Mouse (Mus musculus) midbrain, embryonic 14.5 days (tissue): ENCODE measurements around the gene Abtb2. TPM values are rescaled to one million over a fixed set of nuclear protein-coding genes. Genes with fewer than 3 reads are reported as not detected.

ENCODE experiments used
- ATAC-seq: fragments of 200-750 bp; cut with Nextera tagmentation; 2 replicates; pipeline ENCODE4 v1.8.0; 2017; ENCODE audit warnings: moderate number of reproducible peaks, moderate library complexity; ENCODE audit not compliant: low FRiP score, low TSS enrichment
- DNase-seq: peaks from one replicate; pipeline ENCODE4 v3.0.0-alpha.2; 2015
- H3K27ac ChIP-seq: fragments of 300-500 bp; sonication (generic); replicated peaks from 2 replicates; pipeline ENCODE4 v1.5.1; 2014; ENCODE audit warnings: mild to moderate bottlenecking, low read depth, low read length, moderate library complexity
- H3K27me3 ChIP-seq: fragments of 300-500 bp; sonication (generic); 2 replicates; pipeline ENCODE4 v1.6.1; 2014; ENCODE audit warnings: low read length, control low read depth, mixed read lengths; ENCODE audit not compliant: control insufficient read depth, insufficient read depth
- H3K36me3 ChIP-seq: fragments of 300-500 bp; sonication (generic); 2 replicates; pipeline ENCODE4 v1.6.1; 2014; ENCODE audit warnings: low read length, control low read depth; ENCODE audit not compliant: control insufficient read depth, insufficient read depth
- H3K4me1 ChIP-seq: fragments of 300-500 bp; sonication (generic); 2 replicates; pipeline ENCODE4 v1.6.1; 2014; ENCODE audit warnings: mild to moderate bottlenecking, antibody characterized with exemption, low read length, control low read depth; ENCODE audit not compliant: control insufficient read depth, insufficient read depth
- H3K4me2 ChIP-seq: fragments of 300-500 bp; sonication (generic); 2 replicates; pipeline ENCODE4 v1.6.1; 2014; ENCODE audit warnings: mild to moderate bottlenecking, low read length, moderate library complexity
- H3K4me3 ChIP-seq: fragments of 300-500 bp; sonication (generic); replicated peaks from 2 replicates; pipeline ENCODE4 v1.5.1; 2014; ENCODE audit warnings: low read depth, low read length
- H3K9ac ChIP-seq: fragments of 300-500 bp; sonication (generic); replicated peaks from 2 replicates; pipeline ENCODE4 v1.6.1; 2014; ENCODE audit warnings: mild to moderate bottlenecking, low read length, moderate library complexity
- H3K9me3 ChIP-seq: fragments of 300-500 bp; sonication (generic); 2 replicates; pipeline ENCODE4 v1.6.1; 2016; ENCODE audit warnings: low read length, control low read depth, mixed read lengths; ENCODE audit not compliant: control insufficient read depth
- WGBS: fragments of 180-500 bp; shearing (Covaris S2); extraction: QIAGEN DNeasy Blood & Tissue Kit; methylation state at CpG from one replicate; pipeline ENCODE4 v1.1.7; 2014; 5-methylcytosine and 5-hydroxymethylcytosine counted together
- polyA plus RNA-seq: library from polyadenylated mRNA; unstranded; fragments of >200 nt; fragmentation: Nextera tagmentation; extraction: Ambion mirVana; gene quantifications from 2 replicates; pipeline ENCODE4 v1.2.1, GENCODE M21; 2014

The Abtb2 gene
- polyA plus RNA-seq, 1 experiment from 2014 or later = 10.2 TPM

DNA sequence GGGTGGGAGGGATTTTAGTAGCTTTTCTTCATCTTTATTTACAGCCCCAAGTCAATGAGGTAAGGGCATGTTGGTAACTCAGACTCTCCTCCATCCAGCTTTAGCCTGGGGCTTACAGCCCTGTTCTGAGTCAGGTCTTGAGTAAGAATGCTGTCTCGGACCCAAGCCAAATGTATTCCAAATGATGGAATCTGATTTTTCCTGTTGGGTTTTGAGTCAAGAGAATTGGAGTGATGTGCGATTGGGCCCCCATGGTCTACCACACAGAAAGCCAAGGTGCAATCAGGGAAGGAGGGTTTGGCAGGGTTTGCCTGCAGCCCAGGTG is 66.8 kb downstream of the Abtb2 start:
- no peaks in the 10 kb centered on the region for H3K27me3 ChIP-seq
- H3K4me1 ChIP-seq = peaks cover 23% of the 10 kb centered on the region
- ATAC-seq (no peak), DNase-seq (no peak)
- WGBS = 93% methylated on average over 2 of the region's 2 CpGs
- no peak overlapping the region for H3K4me2 ChIP-seq
- no peak overlapping the region for H3K9ac ChIP-seq
- H3K9me3 ChIP-seq = no peaks in the 10 kb centered on the region
- H3K36me3 ChIP-seq = no peaks in the 10 kb centered on the region
- no peak overlapping the region for H3K4me3 ChIP-seq
- no peak overlapping the region for H3K27ac ChIP-seq

DNA sequence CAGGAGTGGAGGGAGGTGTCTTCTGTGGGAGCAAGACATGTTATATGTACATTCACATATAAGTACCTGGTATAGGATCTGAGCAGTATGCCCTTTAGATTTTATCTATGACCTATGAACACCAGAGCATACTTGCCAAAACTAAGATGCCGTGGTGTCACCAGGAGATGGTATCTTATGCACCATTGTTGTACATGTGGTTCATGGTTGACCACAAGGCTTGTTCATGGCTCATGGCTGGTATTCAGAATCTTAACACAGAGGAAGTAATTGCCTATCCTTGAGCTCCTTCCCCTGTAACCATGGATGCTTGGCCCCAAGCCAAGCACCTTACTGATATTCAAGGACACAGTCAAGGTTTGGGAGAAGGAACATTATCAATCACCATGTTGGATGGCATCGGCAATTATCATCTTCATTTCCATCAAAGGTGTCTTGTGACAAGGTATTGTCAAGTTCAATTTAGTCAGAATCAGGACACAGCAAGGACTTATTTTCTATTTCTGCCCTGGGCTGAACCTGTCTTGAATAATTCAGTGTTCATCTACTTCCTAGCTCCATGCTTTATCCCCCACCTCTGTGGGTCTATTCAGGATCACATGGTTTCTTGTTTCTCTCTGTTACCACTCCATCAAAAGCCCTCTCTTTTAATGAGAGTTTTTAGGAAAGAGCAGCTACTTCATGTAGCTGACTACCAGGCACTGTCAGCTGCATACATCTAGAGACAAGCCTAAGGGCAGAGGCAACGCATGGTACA is 69.8 kb downstream of the Abtb2 start:
- Histone ChIP-seq H3K27ac (no peak overlapping the region), H3K4me1 (peaks cover 26% of the 10 kb centered on the region), H3K36me3 (no peaks in the 10 kb centered on the region), H3K4me3 (no peak overlapping the region), H3K27me3 (no peaks in the 10 kb centered on the region), H3K9ac (no peak overlapping the region), H3K9me3 (no peaks in the 10 kb centered on the region), H3K4me2 (no peak overlapping the region)
- 85% methylated on average over 3 of the region's 3 CpGs for WGBS
- DNase-seq (peak; percentile 37), ATAC-seq (0 out of 2 replicates have a peak, but pooled peaks have one; percentile 51)

DNA sequence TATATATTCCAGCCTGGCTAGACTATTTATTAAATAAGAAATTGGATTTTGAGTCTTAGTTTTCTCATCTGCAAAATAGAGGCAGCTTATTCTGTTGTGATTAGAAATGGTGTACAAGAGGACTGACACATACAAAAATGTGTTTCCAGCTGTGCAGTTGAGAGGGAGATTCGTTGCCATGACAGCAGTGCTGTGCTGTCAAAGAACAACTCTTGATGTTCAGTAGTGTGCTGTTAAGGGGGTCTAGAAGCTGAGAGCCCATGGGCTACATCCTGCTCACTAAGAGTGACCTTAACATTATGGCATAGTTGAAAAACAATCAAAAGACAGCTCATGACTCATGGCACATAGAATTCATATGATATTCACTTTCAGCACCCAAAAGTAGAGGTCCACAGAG is 71.3 kb downstream of the Abtb2 start:
- Histone ChIP-seq H3K4me2 (no peak overlapping the region), H3K9ac (no peak overlapping the region), H3K27me3 (no peaks in the 10 kb centered on the region), H3K4me3 (no peak overlapping the region), H3K36me3 (no peaks in the 10 kb centered on the region), H3K4me1 (peaks cover 20% of the 10 kb centered on the region), H3K27ac (no peak overlapping the region), H3K9me3 (no peaks in the 10 kb centered on the region)
- DNase-seq (peak; percentile 59), ATAC-seq (no peak)
- 48% methylated on average over 1 of the region's 1 CpGs for WGBS

DNA sequence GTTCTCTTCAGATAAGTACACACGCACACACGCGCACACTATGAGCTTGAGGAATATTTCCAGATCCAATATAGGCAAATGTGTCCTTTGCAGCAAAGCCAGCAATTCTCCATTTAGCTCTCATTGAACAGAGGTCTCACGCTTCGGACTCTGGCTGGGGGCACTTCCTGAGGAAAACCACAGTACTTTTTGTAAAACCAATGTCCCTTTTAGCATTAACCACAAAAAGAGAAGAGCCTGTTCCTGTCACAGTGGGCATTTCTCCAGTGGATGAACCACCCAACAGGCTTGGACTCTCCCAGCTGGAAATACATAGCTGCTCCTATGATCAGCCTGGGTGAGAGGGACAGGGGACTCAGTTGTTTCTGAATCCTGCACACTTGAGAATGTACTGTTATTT is 71.8 kb downstream of the Abtb2 start:
- 97% methylated on average over 5 of the region's 5 CpGs for WGBS
- ATAC-seq = no peak

DNA sequence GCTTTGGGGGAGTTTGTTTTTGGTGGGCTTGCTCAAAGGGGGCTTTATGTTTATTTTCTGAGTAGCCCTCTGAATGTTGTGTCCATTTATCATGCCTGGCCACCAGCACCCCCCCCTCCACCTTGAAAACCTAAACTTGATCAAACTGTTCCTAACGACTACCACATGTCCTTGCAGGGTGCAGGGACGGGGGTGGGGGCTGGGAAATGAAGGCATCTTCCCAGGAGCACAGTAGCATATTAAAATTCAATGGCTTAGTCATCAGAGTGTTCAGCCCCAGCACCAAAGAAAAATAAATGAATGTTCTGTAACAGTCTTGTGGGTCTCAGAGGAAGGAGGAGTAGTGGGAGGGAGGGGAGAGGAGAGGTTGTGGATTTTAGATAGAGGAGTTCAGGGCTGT is 73.6 kb downstream of the Abtb2 start:
- ATAC-seq = no peak
- H3K36me3 ChIP-seq = no peaks in the 10 kb centered on the region
- H3K4me3 ChIP-seq = no peak overlapping the region
- no peak overlapping the region for H3K9ac ChIP-seq
- no peaks in the 10 kb centered on the region for H3K9me3 ChIP-seq
- H3K27ac ChIP-seq = no peak overlapping the region
- H3K4me2 ChIP-seq = no peak overlapping the region
- H3K4me1 ChIP-seq = peaks cover 35% of the 10 kb centered on the region
- DNase-seq = no peak
- 42% methylated on average over 2 of the region's 2 CpGs for WGBS
- no peaks in the 10 kb centered on the region for H3K27me3 ChIP-seq

More for the DNA sequence above, 71.8 kb downstream of the Abtb2 start:
- Histone ChIP-seq H3K4me3 (no peak overlapping the region), H3K27me3 (no peaks in the 10 kb centered on the region), H3K4me1 (peaks cover 20% of the 10 kb centered on the region), H3K27ac (no peak overlapping the region), H3K4me2 (no peak overlapping the region), H3K9ac (no peak overlapping the region), H3K9me3 (no peaks in the 10 kb centered on the region), H3K36me3 (no peaks in the 10 kb centered on the region)
- no peak for DNase-seq

DNA sequence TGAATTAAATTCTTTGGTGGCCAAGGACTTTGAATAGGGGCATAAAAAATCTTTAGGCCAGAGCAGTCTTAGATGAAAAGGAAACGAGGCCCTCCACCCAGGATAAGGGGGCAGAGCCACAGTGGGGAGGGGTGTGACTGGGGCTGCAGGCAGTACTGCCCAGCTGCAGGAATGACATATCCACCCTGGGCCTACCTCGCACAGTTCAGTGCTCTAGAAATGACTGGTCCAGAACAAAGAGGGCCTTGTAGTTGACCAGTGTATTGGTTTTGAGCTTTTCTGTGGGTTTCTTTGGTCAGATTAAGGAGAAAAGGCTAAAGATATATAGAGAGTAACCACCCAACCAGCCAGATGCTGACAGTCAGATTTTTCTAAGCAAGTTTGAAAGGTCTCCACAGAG is 74.8 kb downstream of the Abtb2 start:
- Histone ChIP-seq H3K4me3 (no peak overlapping the region), H3K9me3 (no peaks in the 10 kb centered on the region), H3K36me3 (no peaks in the 10 kb centered on the region), H3K9ac (no peak overlapping the region), H3K27ac (no peak overlapping the region), H3K4me2 (no peak overlapping the region), H3K4me1 (peaks cover 35% of the 10 kb centered on the region), H3K27me3 (no peaks in the 10 kb centered on the region)
- no peak for ATAC-seq
- DNase-seq = no peak
- 31% methylated on average over 2 of the region's 2 CpGs for WGBS

DNA sequence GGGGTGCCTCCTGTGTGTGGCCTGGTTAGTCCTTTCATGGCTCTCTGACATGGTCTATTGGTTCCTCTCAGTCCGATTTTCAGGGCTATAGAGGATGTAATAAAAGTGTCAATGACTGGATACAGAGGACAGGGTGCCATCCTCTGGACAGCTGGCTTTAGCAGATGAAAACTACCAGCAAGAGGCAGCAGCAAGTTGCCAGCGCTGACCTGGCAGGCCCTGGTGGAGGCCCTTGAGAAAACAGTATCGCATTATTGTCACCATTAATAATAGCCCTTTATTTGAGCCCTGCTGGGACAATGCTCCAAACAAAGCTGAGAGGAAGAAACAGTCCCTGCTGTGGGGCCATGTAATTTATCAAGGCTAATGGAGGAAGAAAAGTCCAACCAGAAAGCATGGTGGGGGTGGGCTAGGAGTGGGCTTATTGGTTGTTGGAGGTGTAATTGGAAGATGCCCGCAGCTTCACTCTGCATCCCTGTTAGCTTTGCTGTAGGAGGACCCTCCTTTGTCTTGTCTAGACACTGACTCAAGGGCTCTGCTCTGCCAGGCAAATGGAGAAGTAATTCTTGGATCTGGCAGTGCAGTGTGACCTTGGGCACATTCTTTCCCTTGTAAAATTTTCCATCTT is 77.6 kb downstream of the Abtb2 start:
- DNase-seq (no peak), ATAC-seq (no peak; the same call in 1 of the 2 replicates)
- H3K9ac ChIP-seq = no peak overlapping the region
- H3K4me3 ChIP-seq = no peak overlapping the region
- 12% methylated on average over 4 of the region's 4 CpGs for WGBS
- peaks cover 22% of the 10 kb centered on the region for H3K4me1 ChIP-seq
- peak overlapping the region; percentile 37; the same call in 1 of the 2 replicates for H3K27ac ChIP-seq
- H3K9me3 ChIP-seq = no peaks in the 10 kb centered on the region
- H3K27me3 ChIP-seq = no peaks in the 10 kb centered on the region
- H3K4me2 ChIP-seq = no peak overlapping the region
- H3K36me3 ChIP-seq = no peaks in the 10 kb centered on the region

DNA sequence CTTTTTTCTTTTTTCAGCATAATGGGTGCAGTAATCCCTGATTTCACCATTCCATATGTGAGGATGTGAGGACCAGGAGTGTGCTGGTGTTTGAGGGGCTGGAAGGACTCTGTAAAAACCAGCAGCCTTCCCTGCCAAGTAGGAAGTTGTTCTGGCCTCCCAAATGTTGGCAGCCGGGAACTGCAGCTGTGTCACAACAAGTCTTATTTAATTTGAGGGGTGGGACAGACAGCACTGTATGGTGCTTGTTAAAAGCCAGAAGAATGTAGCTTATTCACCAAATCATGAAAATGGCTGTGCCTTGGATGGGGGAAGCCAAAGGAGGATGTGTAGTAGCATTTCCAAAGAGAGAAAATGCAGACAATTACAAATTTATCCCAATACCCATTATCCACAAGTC is 78.3 kb downstream of the Abtb2 start:
- no peak overlapping the region for H3K4me2 ChIP-seq
- no peak for DNase-seq
- no peak overlapping the region for H3K4me3 ChIP-seq
- no peak for ATAC-seq
- H3K9me3 ChIP-seq = no peaks in the 10 kb centered on the region
- peaks cover 22% of the 10 kb centered on the region for H3K4me1 ChIP-seq
- H3K27me3 ChIP-seq = no peaks in the 10 kb centered on the region
- 68% methylated on average over 1 of the region's 1 CpGs for WGBS
- no peaks in the 10 kb centered on the region for H3K36me3 ChIP-seq
- no peak overlapping the region for H3K27ac ChIP-seq
- H3K9ac ChIP-seq = no peak overlapping the region

DNA sequence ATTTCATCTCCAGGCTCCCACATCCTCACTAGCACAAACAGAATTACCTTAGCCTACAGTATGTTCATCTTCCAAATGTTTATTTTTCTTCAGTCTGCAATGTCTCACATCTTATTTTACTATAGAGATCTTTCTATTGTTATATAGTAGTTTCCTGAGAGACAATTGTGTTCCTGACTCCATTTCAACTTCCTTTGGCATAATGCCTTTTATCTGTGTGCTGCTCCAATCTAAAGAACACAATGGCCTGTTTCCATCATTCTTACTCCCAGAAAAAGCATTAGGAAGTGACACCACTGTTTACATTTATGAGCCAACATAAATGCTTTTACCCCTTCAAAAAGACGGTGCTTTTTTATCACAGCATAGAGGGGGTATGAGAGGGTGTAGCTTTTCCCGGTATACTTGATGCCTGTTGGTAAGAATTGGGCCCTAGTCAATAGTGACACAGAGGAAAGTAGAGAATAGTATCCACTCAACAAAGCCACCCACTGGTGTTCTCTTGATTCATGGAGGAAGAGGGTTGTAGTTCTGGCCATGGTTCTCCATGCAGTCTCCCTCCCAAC is 84.3 kb downstream of the Abtb2 start:
- 74% methylated on average over 2 of the region's 2 CpGs for WGBS
- Histone ChIP-seq H3K4me3 (no peak overlapping the region), H3K4me1 (no peaks in the 10 kb centered on the region), H3K9me3 (no peaks in the 10 kb centered on the region), H3K27me3 (no peaks in the 10 kb centered on the region), H3K9ac (no peak overlapping the region), H3K27ac (no peak overlapping the region), H3K4me2 (no peak overlapping the region), H3K36me3 (no peaks in the 10 kb centered on the region)
- ATAC-seq = no peak
- DNase-seq = no peak
